Mouse (Mus musculus): ENCODE data around the gene Atf6. TPM values are rescaled to one million over a fixed set of nuclear protein-coding genes. Genes with fewer than 3 reads are reported as not detected.

Gene Atf6
- polyA plus RNA-seq, 1 experiment from 2014 or later, result 9.8 TPM

GRCm38 (mm10) chr1:170795741-170796347 lies 71.7 kb downstream of the Atf6 start:
- H3K36me3 ChIP-seq, result peaks cover 8% of the 10 kb centered on the region
- ATAC-seq (replicated peaks; ENCODE audit: insufficient number of reproducible peaks, insufficient read depth, low FRiP score, low read depth), result no peak
- H3K4me3 ChIP-seq, result no peak overlapping the region
- peaks cover 8% of the 10 kb centered on the region for H3K4me1 ChIP-seq (replicated peaks)
- no peaks in the 10 kb centered on the region for H3K27me3 ChIP-seq
- H3K4me2 ChIP-seq, result no peak overlapping the region
- WGBS, result 74% methylated on average over 9 of the region's 9 CpGs
- no peak overlapping the region for H3K27ac ChIP-seq
- H3K9me3 ChIP-seq (replicated peaks), result no peaks in the 10 kb centered on the region
- H3K9ac ChIP-seq, result no peak overlapping the region

DNA sequence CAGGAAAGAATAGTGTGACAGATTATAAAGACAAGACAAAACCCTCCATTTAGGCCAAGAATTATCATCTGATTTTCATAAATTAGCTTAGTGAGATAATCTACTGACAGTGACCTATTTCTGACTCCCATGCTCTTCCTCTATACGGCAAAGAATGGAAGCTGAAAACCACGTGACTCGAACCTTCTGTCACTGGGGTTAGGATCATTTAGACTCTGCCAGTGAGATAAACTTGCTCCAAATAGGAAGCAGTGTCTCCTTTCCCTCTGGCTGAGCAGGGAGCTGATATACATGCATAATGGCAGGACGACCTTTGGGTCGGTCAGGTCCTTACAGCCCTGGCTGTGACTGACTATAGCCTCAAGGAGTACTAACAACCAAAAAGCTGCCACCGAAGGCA lies 76.0 kb downstream of the Atf6 start:
- no peak overlapping the region for H3K4me3 ChIP-seq
- H3K27ac ChIP-seq, result no peak overlapping the region
- H3K9ac ChIP-seq, result no peak overlapping the region
- no peaks in the 10 kb centered on the region for H3K27me3 ChIP-seq
- peaks cover 18% of the 10 kb centered on the region for H3K36me3 ChIP-seq
- H3K4me1 ChIP-seq (replicated peaks), result peaks cover 8% of the 10 kb centered on the region
- no peak for ATAC-seq (replicated peaks; ENCODE audit: insufficient number of reproducible peaks, insufficient read depth, low FRiP score, low read depth)
- WGBS, result 46% methylated on average over 6 of the region's 6 CpGs
- H3K4me2 ChIP-seq, result no peak overlapping the region
- H3K9me3 ChIP-seq (replicated peaks), result no peaks in the 10 kb centered on the region

DNA sequence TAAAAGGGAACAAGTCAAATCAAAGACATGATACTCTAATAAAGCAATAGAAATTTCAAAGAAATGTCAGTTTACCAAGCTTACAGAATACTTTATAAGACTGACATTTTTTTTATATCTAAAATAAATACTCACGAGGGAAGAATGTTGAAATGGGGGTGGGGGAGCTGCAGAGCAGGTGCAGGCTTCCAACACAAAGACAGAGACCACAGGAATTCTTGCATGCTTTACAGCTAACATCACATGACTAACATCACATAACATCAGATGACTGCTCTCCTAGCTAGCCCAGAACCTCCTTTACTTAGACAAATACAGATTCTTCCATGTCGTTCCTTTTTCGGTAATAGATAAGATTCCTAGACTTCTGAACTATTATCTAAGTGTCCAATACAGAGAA lies 76.6 kb downstream of the Atf6 start:
- H3K27me3 ChIP-seq, result no peaks in the 10 kb centered on the region
- no peak for ATAC-seq (replicated peaks; ENCODE audit: insufficient number of reproducible peaks, insufficient read depth, low FRiP score, low read depth)
- no peak overlapping the region for H3K4me2 ChIP-seq
- no peak overlapping the region for H3K27ac ChIP-seq
- no peaks in the 10 kb centered on the region for H3K9me3 ChIP-seq (replicated peaks)
- H3K4me3 ChIP-seq, result no peak overlapping the region
- peaks cover 23% of the 10 kb centered on the region for H3K36me3 ChIP-seq
- peaks cover 8% of the 10 kb centered on the region for H3K4me1 ChIP-seq (replicated peaks)
- 39% methylated on average over 3 of the region's 3 CpGs for WGBS
- no peak overlapping the region for H3K9ac ChIP-seq

GRCm38 (mm10) chr1:170787643-170788042 lies 79.9 kb downstream of the Atf6 start:
- H3K4me1 ChIP-seq (replicated peaks), result peaks cover 8% of the 10 kb centered on the region
- no peak overlapping the region for H3K9ac ChIP-seq
- no peak overlapping the region for H3K4me3 ChIP-seq
- H3K36me3 ChIP-seq, result peaks cover 17% of the 10 kb centered on the region
- H3K9me3 ChIP-seq (replicated peaks), result no peaks in the 10 kb centered on the region
- ATAC-seq (replicated peaks; ENCODE audit: insufficient number of reproducible peaks, insufficient read depth, low FRiP score, low read depth), result no peak
- 74% methylated on average over 1 of the region's 1 CpGs for WGBS
- no peak overlapping the region for H3K27ac ChIP-seq
- H3K4me2 ChIP-seq, result no peak overlapping the region
- H3K27me3 ChIP-seq, result no peaks in the 10 kb centered on the region

DNA sequence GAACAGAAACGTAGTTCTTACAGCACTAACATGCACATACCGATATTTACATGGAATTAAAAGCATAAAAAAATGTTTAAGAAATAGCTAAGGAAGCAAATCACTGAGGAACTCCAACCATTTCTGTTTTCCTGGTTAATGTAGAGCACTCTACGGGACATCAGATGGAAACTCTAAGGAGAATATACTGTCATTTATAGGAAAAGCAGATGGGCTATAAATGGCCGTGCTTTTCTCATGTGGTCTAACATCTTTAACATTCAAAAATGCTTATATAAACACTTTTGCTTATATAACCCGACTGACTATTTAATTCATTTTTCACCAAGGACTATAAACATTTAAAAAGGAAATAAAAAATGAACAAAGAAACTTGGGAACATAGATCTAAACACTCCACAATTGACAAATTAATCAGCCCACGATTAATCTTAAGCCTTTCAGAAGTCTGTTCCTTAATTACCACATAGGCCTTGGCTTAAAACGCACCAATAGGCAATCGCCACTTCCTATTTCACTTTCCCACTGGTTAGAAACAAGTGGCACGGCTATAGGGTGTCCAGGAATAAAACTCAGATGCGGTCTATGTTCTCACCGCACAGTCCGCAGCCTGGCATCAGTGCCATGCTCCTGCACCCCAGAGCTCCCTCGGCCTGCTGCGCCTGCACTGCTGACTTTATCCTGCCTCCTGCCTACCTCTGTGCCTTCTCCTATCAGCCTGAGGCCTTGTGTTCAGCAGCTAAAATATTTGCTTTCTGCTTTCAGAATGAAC lies 80.8 kb downstream of the Atf6 start:
- no peak for ATAC-seq (replicated peaks; ENCODE audit: insufficient number of reproducible peaks, insufficient read depth, low FRiP score, low read depth)
- H3K4me1 ChIP-seq (replicated peaks), result peaks cover 5% of the 10 kb centered on the region
- no peak overlapping the region for H3K27ac ChIP-seq
- H3K27me3 ChIP-seq, result no peaks in the 10 kb centered on the region
- WGBS, result 89% methylated on average over 14 of the region's 14 CpGs
- H3K9me3 ChIP-seq (replicated peaks), result no peaks in the 10 kb centered on the region
- no peak overlapping the region for H3K9ac ChIP-seq
- H3K4me3 ChIP-seq, result no peak overlapping the region
- H3K36me3 ChIP-seq, result peaks cover 17% of the 10 kb centered on the region
- no peak overlapping the region for H3K4me2 ChIP-seq

DNA sequence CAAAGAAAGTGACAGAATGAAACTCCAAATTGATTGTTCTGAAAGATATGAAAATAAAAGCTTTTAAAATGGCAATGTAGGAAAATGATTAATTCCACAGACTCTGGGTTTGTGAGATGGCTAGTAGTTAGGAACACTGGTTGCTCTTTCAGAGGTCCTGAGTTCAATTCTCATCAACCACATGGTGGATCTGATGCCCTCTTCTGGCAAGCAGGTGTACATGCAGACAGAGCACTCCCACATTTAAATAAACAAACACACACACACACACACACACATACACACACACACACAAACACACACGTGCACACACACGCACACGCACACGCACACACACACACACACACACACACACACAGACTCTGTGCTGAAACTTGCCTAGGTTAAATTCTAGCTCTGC lies 89.9 kb downstream of the Atf6 start:
- Histone ChIP-seq H3K27me3 (no peaks in the 10 kb centered on the region), H3K36me3 (no peaks in the 10 kb centered on the region), H3K9me3 (replicated peaks) (no peaks in the 10 kb centered on the region), H3K27ac (no peak overlapping the region), H3K4me3 (no peak overlapping the region), H3K4me2 (no peak overlapping the region), H3K9ac (no peak overlapping the region), H3K4me1 (replicated peaks) (no peaks in the 10 kb centered on the region)
- 91% methylated on average over 4 of the region's 4 CpGs for WGBS
- no peak for ATAC-seq (replicated peaks; ENCODE audit: insufficient number of reproducible peaks, insufficient read depth, low FRiP score, low read depth)

GRCm38 (mm10) chr1:170774431-170774830 lies 93.1 kb downstream of the Atf6 start:
- H3K27ac ChIP-seq, result no peak overlapping the region
- H3K36me3 ChIP-seq, result no peaks in the 10 kb centered on the region
- H3K4me3 ChIP-seq, result no peak overlapping the region
- H3K27me3 ChIP-seq, result no peaks in the 10 kb centered on the region
- no peak overlapping the region for H3K9ac ChIP-seq
- WGBS, result 93% methylated on average over 1 of the region's 1 CpGs
- H3K4me1 ChIP-seq (replicated peaks), result peaks cover 8% of the 10 kb centered on the region
- H3K9me3 ChIP-seq (replicated peaks), result no peaks in the 10 kb centered on the region
- no peak overlapping the region for H3K4me2 ChIP-seq
- ATAC-seq (replicated peaks; ENCODE audit: insufficient number of reproducible peaks, insufficient read depth, low FRiP score, low read depth), result no peak

- no peak overlapping the region for H3K4me2 ChIP-seq
These were observed 94.1 kb downstream of the Atf6 start for GRCm38 (mm10) chr1:170773506-170773905.

DNA sequence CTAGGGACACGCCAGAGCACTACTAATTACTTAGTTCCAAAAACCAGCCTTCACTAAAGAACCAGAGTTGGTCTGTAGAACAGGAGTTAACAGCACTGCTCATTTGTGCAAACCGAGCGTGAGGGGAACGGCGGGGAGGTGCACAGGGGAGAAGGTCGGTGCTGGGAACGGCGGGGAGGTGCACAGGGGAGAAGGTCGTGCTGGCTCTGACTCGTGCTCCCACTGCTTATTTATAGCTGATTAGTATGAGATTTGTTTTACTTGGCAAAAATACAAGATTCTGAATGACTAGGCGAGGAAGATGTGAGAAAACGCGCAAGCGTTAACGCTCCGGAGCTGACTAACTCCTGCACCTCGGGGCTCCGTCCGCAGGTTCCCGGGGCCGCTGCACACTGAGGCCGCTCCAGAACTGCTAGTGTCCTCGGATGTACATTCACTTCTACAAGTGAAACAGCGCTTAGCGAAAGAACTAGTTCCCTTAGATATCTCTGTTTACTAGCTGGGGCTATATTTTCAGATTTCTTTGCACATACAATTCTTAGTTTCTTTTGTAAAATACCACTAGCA lies 96.1 kb downstream of the Atf6 start:
- Histone ChIP-seq H3K27ac (0 out of 2 replicates have a peak overlapping the region, but pooled peaks have one; percentile 18), H3K4me2 (peak overlapping the region; percentile 49), H3K9me3 (replicated peaks) (no peaks in the 10 kb centered on the region), H3K4me3 (0 out of 2 replicates have a peak overlapping the region, but pooled peaks have one; percentile 13), H3K27me3 (no peaks in the 10 kb centered on the region), H3K9ac (no peak overlapping the region), H3K36me3 (no peaks in the 10 kb centered on the region), H3K4me1 (replicated peaks) (peaks cover 16% of the 10 kb centered on the region)
- ATAC-seq (replicated peaks; ENCODE audit: insufficient number of reproducible peaks, insufficient read depth, low FRiP score, low read depth), result no peak
- WGBS, result 43% methylated on average over 25 of the region's 25 CpGs

More at GRCm38 (mm10) chr1:170773506-170773905, 94.1 kb downstream of the Atf6 start:
- H3K4me3 ChIP-seq, result no peak overlapping the region
- H3K4me1 ChIP-seq (replicated peaks), result peaks cover 8% of the 10 kb centered on the region
- WGBS, result 84% methylated on average over 4 of the region's 4 CpGs
- no peak for ATAC-seq (replicated peaks; ENCODE audit: insufficient number of reproducible peaks, insufficient read depth, low FRiP score, low read depth)
- H3K27me3 ChIP-seq, result no peaks in the 10 kb centered on the region
- H3K36me3 ChIP-seq, result no peaks in the 10 kb centered on the region
- no peak overlapping the region for H3K9ac ChIP-seq
- H3K27ac ChIP-seq, result no peak overlapping the region
- no peaks in the 10 kb centered on the region for H3K9me3 ChIP-seq (replicated peaks)

GRCm38 (mm10) chr1:170770691-170771090 lies 96.9 kb downstream of the Atf6 start:
- H3K36me3 ChIP-seq, result no peaks in the 10 kb centered on the region
- ATAC-seq (replicated peaks; ENCODE audit: insufficient number of reproducible peaks, insufficient read depth, low FRiP score, low read depth), result no peak
- no peaks in the 10 kb centered on the region for H3K9me3 ChIP-seq (replicated peaks)
- no peaks in the 10 kb centered on the region for H3K27me3 ChIP-seq
- H3K4me1 ChIP-seq (replicated peaks), result peaks cover 16% of the 10 kb centered on the region
- H3K9ac ChIP-seq, result no peak overlapping the region
- no peak overlapping the region for H3K4me3 ChIP-seq
- WGBS, result 76% methylated on average over 14 of the region's 14 CpGs
- H3K4me2 ChIP-seq, result no peak overlapping the region
- peak overlapping the region; percentile 39; the same call in 1 of the 2 replicates for H3K27ac ChIP-seq

DNA sequence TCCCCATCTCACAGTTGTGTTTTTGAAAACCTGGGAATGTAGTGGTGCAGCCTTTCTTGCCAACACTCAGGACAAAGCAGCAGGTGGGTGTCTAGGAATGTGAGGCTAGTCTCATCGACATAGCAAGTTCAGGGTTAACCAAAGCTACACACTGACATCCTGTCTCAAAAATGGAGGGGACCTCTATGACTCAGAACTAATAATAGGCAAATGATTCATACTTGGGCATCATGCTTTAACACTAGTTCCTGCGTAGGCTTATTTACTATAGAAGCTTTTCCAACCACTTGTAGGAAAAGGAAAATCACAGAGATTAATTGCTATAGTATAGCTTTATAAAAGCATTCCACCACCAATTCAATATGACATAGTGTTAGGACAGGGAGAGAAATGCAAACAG lies 100.6 kb downstream of the Atf6 start:
- Histone ChIP-seq H3K36me3 (no peaks in the 10 kb centered on the region), H3K27ac (peak overlapping the region; percentile 60), H3K4me2 (no peak overlapping the region), H3K4me1 (replicated peaks) (peaks cover 16% of the 10 kb centered on the region), H3K27me3 (no peaks in the 10 kb centered on the region), H3K9ac (no peak overlapping the region), H3K9me3 (replicated peaks) (no peaks in the 10 kb centered on the region), H3K4me3 (no peak overlapping the region)
- WGBS, result 32% methylated on average over 2 of the region's 2 CpGs
- ATAC-seq (replicated peaks; ENCODE audit: insufficient number of reproducible peaks, insufficient read depth, low FRiP score, low read depth), result no peak

Data from heart, embryonic 15.5 days (tissue).